Mouse (Mus musculus) cerebellum, adult (tissue): ENCODE results near the gene Rasd1.
A peak's percentile ranks its signal among the peaks of the same experiment; 100 is the strongest.
"Not testable (repeated sequence)": the region's sequence is repeated elsewhere in the genome, so short reads cannot be mapped to it uniquely, and the experiment has no call there.

Source experiments
- ATAC-seq: cut with Nextera tagmentation; 2 replicates; pipeline ENCODE4 v1.9.2; 2017; ENCODE audit warnings: mild to moderate bottlenecking, moderate library complexity, mixed read lengths; ENCODE audit not compliant: insufficient number of reproducible peaks, low FRiP score, low TSS enrichment

Rasd1 gene

GRCm38 (mm10) chr11:59961338-59961875, 3.3 kb downstream of the Rasd1 start:
- ATAC-seq: no peak

- ATAC-seq: no peak
Observed at GRCm38 (mm10) chr11:59960476-59961337, 4.0 kb downstream of the Rasd1 start.

GRCm38 (mm10) chr11:59959453-59959852, 5.3 kb downstream of the Rasd1 start:
- no peak for ATAC-seq

GRCm38 (mm10) chr11:59956749-59957148, 8.0 kb downstream of the Rasd1 start:
- ATAC-seq: no peak

- ATAC-seq: no peak
Observed at GRCm38 (mm10) chr11:59952892-59953291, 11.9 kb downstream of the Rasd1 start.

- ATAC-seq: no peak
Observed at GRCm38 (mm10) chr11:59948401-59948767, 16.4 kb downstream of the Rasd1 start.

DNA sequence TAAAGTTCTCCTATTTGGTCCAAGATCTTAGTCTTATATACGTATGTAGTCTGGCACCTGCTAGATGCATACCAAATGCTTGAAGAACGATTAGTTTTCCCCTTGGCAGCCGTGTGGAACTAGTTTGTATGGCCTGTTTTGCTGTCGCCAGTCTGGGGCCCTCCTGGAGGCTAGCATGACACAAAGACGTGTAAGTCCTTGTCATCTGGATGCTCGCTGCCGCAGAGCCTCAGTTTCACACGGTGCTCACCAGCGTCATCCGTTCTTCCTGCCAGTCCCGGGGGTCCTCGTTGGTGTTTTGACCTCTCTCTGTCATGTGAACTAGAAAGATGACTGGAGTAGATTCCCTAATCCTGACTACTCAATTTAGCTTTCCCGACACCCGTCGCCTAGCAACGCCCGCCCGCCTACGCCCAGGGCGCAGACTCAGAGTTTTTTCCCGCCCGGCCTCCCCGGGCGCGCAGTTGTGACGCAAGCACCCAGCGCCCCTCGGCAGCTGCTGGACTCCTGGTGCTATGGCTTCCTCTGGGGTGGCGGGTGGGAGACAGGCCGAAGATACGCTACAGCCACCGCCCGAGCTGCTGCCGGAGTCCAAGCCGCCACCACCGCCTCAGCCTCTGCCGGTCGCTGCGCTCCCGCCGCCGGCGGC, 16.9 kb downstream of the Rasd1 start, which contains the start of gene Med9:
TSS of gene Med9 (plus strand) at position 455 of the 649 bp plus-strand sequence.
- peak; percentile 82; the same call in 1 of the 2 replicates for ATAC-seq

DNA sequence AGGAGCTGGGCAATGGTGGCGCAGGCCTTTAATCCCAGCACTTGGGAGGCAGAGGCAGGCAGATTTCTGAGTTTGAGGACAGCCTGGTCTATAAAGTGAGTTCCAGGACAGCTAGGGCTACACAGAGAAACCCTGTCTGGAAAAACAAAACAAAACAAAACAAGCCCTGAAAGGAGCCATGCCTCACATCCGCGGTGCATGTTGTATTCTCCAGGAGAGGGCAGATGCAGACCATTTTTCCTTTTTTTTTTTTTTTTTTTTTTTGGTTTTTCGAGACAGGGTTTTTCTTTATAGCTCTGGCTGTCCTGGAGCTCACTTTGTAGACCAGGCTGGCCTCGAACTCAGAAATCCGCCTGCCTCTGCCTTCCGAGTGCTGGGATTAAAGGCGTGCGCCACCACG, 19.9 kb downstream of the Rasd1 start:
- not testable (repeated sequence) for ATAC-seq

- no peak for ATAC-seq
Observed at GRCm38 (mm10) chr11:59941391-59941790, 23.4 kb downstream of the Rasd1 start.

- no peak for ATAC-seq
Observed at GRCm38 (mm10) chr11:59940645-59941044, 24.1 kb downstream of the Rasd1 start.

- no peak for ATAC-seq
Observed at GRCm38 (mm10) chr11:59939821-59940220, 24.9 kb downstream of the Rasd1 start.

DNA sequence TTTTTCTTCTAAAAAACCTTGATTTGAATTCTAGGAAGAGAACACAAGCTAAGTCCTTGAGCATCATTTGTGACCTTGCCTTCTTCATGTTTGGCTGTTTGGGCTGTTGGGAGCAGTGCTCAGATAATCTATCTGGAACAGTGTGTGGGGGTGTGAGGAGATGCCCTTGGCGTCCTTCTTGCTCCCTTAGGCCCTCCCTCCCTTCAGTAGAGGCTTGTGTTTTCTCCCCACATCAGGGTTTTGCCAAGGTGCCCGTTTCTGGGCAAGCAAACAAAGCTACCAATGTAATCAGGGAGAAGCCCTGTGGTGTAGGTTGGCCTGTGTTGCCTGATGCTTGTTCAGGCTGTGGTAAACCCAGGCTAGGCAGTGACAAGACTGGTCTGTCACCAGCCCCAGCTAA, 27.1 kb downstream of the Rasd1 start:
- no peak for ATAC-seq

DNA sequence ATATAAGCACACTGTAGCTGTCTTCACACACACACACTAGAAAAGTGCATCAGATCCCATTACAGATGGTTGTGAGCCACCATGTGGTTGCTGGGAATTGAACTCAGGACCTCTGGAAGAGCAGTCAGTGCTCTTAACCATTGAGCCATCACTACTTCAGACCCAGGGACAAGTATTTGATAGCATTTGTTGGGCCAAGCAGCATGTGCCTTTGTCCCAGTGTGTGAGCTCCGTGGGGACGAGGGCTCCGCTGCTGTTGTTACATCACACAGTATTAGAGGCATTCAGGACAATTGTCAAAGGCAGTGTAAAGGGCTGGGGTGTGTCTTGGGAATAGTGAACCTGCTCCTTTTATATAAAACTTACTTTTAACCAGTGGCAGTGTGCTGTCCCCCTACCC, 27.7 kb downstream of the Rasd1 start:
- ATAC-seq: no peak

- ATAC-seq: no peak
Observed at GRCm38 (mm10) chr11:59933943-59934342, 30.8 kb downstream of the Rasd1 start.

GRCm38 (mm10) chr11:59932560-59933337, 32.0 kb downstream of the Rasd1 start:
- ATAC-seq: no peak

GRCm38 (mm10) chr11:59930031-59930430, 34.7 kb downstream of the Rasd1 start:
- ATAC-seq: no peak

- ATAC-seq: no peak
Observed at GRCm38 (mm10) chr11:59921265-59921664, 43.5 kb downstream of the Rasd1 start.

GRCm38 (mm10) chr11:59920331-59920730, 44.4 kb downstream of the Rasd1 start:
- ATAC-seq: no peak

GRCm38 (mm10) chr11:59919401-59919800, 45.3 kb downstream of the Rasd1 start:
- ATAC-seq: no peak

DNA sequence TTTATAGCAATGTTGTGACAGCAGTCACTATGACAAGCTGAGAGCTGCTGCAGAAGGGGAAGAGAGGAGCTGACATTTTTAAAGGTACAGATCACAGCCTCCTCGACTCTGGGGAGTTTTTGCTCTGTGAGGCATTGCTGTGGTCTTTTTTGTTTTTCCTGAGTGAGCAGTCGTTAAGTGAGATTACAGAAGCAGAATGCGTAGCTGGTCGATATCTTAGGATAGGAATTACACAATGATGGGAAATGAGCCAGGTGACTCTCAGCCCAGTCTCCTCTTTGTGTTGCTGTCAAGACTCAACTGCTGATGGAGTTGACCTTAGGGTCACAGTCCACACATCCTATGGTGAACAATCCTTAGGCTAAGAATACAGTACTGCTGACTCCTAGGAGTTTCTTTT, 46.7 kb downstream of the Rasd1 start:
- ATAC-seq: no peak

DNA sequence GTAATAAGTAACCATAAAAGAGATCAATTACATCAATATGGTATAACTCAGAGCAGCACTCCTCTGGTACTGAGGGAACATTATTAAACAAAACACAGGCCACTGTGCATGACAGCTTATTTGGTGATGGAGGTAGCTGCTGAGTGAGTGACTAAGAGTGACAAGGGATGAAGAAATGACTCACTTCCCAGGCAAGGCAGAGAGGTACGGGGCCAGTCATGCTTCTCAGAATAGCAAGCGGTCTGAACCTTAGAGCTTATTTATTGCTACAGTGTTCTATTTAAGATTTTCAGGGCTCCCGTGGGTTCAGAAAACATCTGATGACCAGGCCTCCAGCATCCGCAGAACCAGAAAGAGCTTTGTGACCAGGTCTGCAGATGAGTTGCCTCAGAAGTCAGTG, 51.0 kb downstream of the Rasd1 start:
- ATAC-seq: no peak
